Mouse (Mus musculus) right cerebral cortex, postnatal 36 days (tissue): ENCODE results near the gene Taf3.

ENCODE experiments used
- DNase-seq, 2 experiments: peaks; one replicate each; pipeline ENCODE4 v3.0.0; 2022; ENCODE audit warnings: low spot score in 2 of 2, mixed read lengths in 1 of 2

Taf3 gene

GRCm38 (mm10) chr2:9876621-9877325 is 171.6 kb downstream of the Taf3 start:
- DNase-seq = no peak

GRCm38 (mm10) chr2:9875676-9876357 is 172.6 kb downstream of the Taf3 start:
- no peak for DNase-seq

- no peak for DNase-seq
Measured at GRCm38 (mm10) chr2:9875220-9875619, 173.2 kb downstream of the Taf3 start.

- no peak for DNase-seq
Measured at GRCm38 (mm10) chr2:9874467-9875219, 173.8 kb downstream of the Taf3 start.

- no peak for DNase-seq
Measured at GRCm38 (mm10) chr2:9873757-9874156, 174.6 kb downstream of the Taf3 start.

GRCm38 (mm10) chr2:9872682-9873081 is 175.7 kb downstream of the Taf3 start:
- DNase-seq = no peak

GRCm38 (mm10) chr2:9871798-9872197 is 176.6 kb downstream of the Taf3 start:
- DNase-seq = no peak

GRCm38 (mm10) chr2:9871141-9871716 is 177.2 kb downstream of the Taf3 start:
- no peak for DNase-seq

GRCm38 (mm10) chr2:9867092-9867825 is 181.1 kb downstream of the Taf3 start:
- DNase-seq = no peak
